Mouse (Mus musculus): ENCODE data around the gene Olfr992.
"Not testable (repeated sequence)": the region's sequence is repeated elsewhere in the genome, so short reads cannot be mapped to it uniquely, and the experiment has no call there.

Gene Olfr992

GRCm38 (mm10) chr2:85409369-85409768 lies at the start of gene Olfr992:
Gene Olfr992, minus strand, starts transcription at chr2:85409469.
- DNase-seq (ENCODE audit: low spot score in 2 of 2), result no peak

- DNase-seq (ENCODE audit: low spot score in 2 of 2), result no peak
Observed at GRCm38 (mm10) chr2:85443539-85443938, 34.3 kb upstream of the Olfr992 start, which contains the start of gene Olfr995. Gene Olfr995, minus strand, starts transcription at chr2:85443639.

GRCm38 (mm10) chr2:85442546-85442945 lies 33.3 kb upstream of the Olfr992 start:
- no peak for DNase-seq (ENCODE audit: low spot score in 2 of 2)

- no peak for DNase-seq (ENCODE audit: low spot score in 2 of 2)
Observed at GRCm38 (mm10) chr2:85436351-85436750, 27.1 kb upstream of the Olfr992 start, which contains the start of gene Olfr994. Gene Olfr994, minus strand, starts transcription at chr2:85436451.

DNA sequence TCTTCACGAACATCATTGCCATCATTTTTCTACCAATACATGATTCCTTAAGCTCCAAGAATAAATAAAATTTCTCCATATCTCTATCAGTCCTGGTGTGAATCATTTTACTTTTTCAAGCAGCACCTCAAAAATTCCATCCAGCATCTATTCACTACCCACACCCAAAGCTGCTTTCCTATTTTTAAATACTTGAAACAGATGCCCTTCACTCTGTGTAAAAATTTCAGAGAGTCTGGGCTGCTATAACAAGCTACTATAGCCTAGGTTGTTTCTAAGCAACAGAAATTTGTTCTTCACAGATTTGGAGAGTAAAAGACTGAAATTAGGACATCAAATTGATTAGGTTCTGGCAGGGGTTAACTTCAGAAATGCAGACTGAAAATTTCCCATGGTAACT lies 16.6 kb upstream of the Olfr992 start:
- DNase-seq (ENCODE audit: low spot score in 2 of 2), result no peak

GRCm38 (mm10) chr2:85414777-85415176 lies 5.5 kb upstream of the Olfr992 start, which contains the start of gene Olfr993:
Gene Olfr993, minus strand, starts transcription at chr2:85414877.
- DNase-seq (ENCODE audit: low spot score in 2 of 2), result no peak

DNA sequence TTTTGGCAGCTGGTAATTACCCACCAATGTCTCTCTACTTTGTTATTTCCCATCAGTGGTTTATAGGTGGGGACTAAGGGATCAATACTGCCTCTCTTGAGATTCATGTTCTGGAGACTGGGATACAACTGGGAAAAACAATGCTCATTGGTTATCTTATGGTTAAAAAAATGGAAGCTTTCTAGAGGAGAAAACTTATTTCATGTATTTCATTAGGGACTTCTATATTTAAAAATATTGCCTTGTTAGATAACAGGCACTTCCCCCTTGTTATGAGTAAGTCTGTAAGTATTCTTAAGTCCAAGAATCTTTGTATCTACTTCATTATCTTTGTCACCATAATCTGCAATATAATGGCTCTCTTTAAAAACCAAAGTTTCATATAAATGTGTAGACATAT lies 46.1 kb downstream of the Olfr992 start, which contains the start of gene Olfr988:
Gene Olfr988 (minus strand): TSS at position 101 of the 400 bp plus-strand sequence.
- not testable (repeated sequence) for DNase-seq (ENCODE audit: low spot score in 2 of 2)

Data from spleen, postnatal 14 days (tissue).